In genomic region chr11:111838996-111839395, GRCm38 (mm10) we compare ENCODE assay signal across 26 mouse cellular contexts.
A peak's percentile ranks its signal among the peaks of the same experiment; 100 is the strongest.
DNase-seq lines count a peak whose midpoint lies in the region; ATAC-seq lines count a peak whose summit lies in the region.
"Had no signal": no experiment of that assay in that cellular context is flagged by ENCODE, and none has a peak within 500 bp of the region (broad histone marks: within the 10 kb centered on the region; RNA-seq: fewer than 3 reads in every experiment).

No protein-coding gene starts in this region.

- no peaks in the 10 kb centered on the region for H3K27me3 ChIP-seq in heart, embryonic 16.5 days (ENCODE audit: control insufficient read depth, insufficient read depth, low read length)
- no peaks in the 10 kb centered on the region; the same call in 1 of the 2 replicates for H3K27me3 ChIP-seq in midbrain, embryonic 16.5 days (ENCODE audit: control insufficient read depth, insufficient read depth, low read depth, low read length)
- H3K27me3 ChIP-seq: liver, embryonic 12.5 days had no signal

- no peak overlapping the region for H3K4me3 ChIP-seq in heart, embryonic 16.5 days (ENCODE audit: low read length)
- no peak overlapping the region for H3K4me3 ChIP-seq in midbrain, embryonic 16.5 days (ENCODE audit: low read depth, low read length)
- H3K4me3 ChIP-seq: gastrocnemius, adult 2 months; limb, embryonic 13.5 days; liver, embryonic 12.5 days; myocyte; neural tube, embryonic 13.5 days had no signal

- no peaks in the 10 kb centered on the region for H3K4me1 ChIP-seq in heart, embryonic 16.5 days (ENCODE audit: control insufficient read depth, insufficient read depth, low read length)
- H3K4me1 ChIP-seq in midbrain, embryonic 16.5 days (ENCODE audit: control insufficient read depth, insufficient read depth, low read length), result peaks cover 6% of the 10 kb centered on the region
- H3K4me1 ChIP-seq: liver, embryonic 12.5 days had no signal

- H3K9me3 ChIP-seq in heart, embryonic 16.5 days (replicated peaks; ENCODE audit: control insufficient read depth, low read length), result no peaks in the 10 kb centered on the region
- no peaks in the 10 kb centered on the region for H3K9me3 ChIP-seq in midbrain, embryonic 16.5 days (replicated peaks; ENCODE audit: control insufficient read depth, low read length, poor library complexity, severe bottlenecking)
- H3K9me3 ChIP-seq: limb, embryonic 13.5 days; liver, embryonic 12.5 days; neural tube, embryonic 13.5 days had no signal

- no peak overlapping the region for H3K27ac ChIP-seq in heart, embryonic 16.5 days (ENCODE audit: low read length)
- no peak overlapping the region for H3K27ac ChIP-seq in midbrain, embryonic 16.5 days (ENCODE audit: low read length)
- H3K27ac ChIP-seq: gastrocnemius, adult 2 months; hindbrain, postnatal 0 days; limb, embryonic 13.5 days; liver, embryonic 12.5 days; neural tube, embryonic 13.5 days had no signal

- 37% methylated on average over 5 of the region's 5 CpGs for WGBS in heart, embryonic 16.5 days
- 86% methylated on average over 5 of the region's 5 CpGs for WGBS in midbrain, embryonic 16.5 days

- no peak overlapping the region for H3K9ac ChIP-seq in heart, embryonic 16.5 days (ENCODE audit: low read length)
- no peak overlapping the region for H3K9ac ChIP-seq in midbrain, embryonic 16.5 days (ENCODE audit: low read depth, low read length)
- H3K9ac ChIP-seq: limb, embryonic 13.5 days; liver, embryonic 12.5 days; neural tube, embryonic 13.5 days had no signal

- H3K4me2 ChIP-seq in heart, embryonic 16.5 days (ENCODE audit: low read depth, low read length), result no peak overlapping the region
- H3K4me2 ChIP-seq in midbrain, embryonic 16.5 days (ENCODE audit: low read length), result no peak overlapping the region
- H3K4me2 ChIP-seq: limb, embryonic 13.5 days; liver, embryonic 12.5 days; neural tube, embryonic 13.5 days had no signal

- intact Hi-C loops in heart, postnatal 25 days (cut with DNase I), result no loop called here

- ATAC-seq in heart, embryonic 16.5 days (replicated peaks; ENCODE audit: extremely low read depth, insufficient read depth, low FRiP score), result peak; percentile 72; the same call in 1 of the 2 replicates
- ATAC-seq in midbrain, embryonic 16.5 days, result no peak
- ATAC-seq: activated CD4-positive, CD25-positive, alpha-beta regulatory T cell, adult 4 months; forebrain, embryonic 14.5 days; hindbrain, postnatal 0 days; intestine, embryonic 16.5 days; liver, embryonic 12.5 days had no signal

- H3K36me3 ChIP-seq in heart, embryonic 16.5 days (ENCODE audit: control insufficient read depth, insufficient read depth), result no peaks in the 10 kb centered on the region
- no peaks in the 10 kb centered on the region for H3K36me3 ChIP-seq in midbrain, embryonic 16.5 days (ENCODE audit: control insufficient read depth, insufficient read depth, low read length)
- H3K36me3 ChIP-seq: limb, embryonic 13.5 days; liver, embryonic 12.5 days; neural tube, embryonic 13.5 days had no signal

- DNase-seq in heart, postnatal 25 days (ENCODE audit: low spot score), result no peak
- DNase-seq in adipocyte (ENCODE audit: low spot score), result peak; percentile 58
- DNase-seq in adrenal gland, adult 8-10 months, result peak; percentile 4
- peak; percentile 21 for DNase-seq in heart, postnatal 4 days
- DNase-seq in gastrocnemius, postnatal 10 days, result no peak
- DNase-seq: cerebellum, adult 8-10 months; cerebellum, postnatal 36 days; embryo, embryonic 11 days; gastrocnemius, adult 2 months; kidney, adult 9 months; kidney, postnatal 25 days; layer of hippocampus, postnatal 36 days; lung, adult 18-20 months; lung, postnatal 14 days; midbrain, embryonic 14.5 days; thymus, postnatal 14 days had no signal

Comparison
In these comparisons a context has a peak if more than half of its experiments do, and no peak if none do; other contexts are left out.
1. DNase-seq: peak in adipocyte (single experiment), adrenal gland, adult 8-10 months (single experiment) and heart, postnatal 4 days (single experiment); none in heart, postnatal 25 days (single experiment) and gastrocnemius, postnatal 10 days (single experiment).